Mouse (Mus musculus) forebrain, embryonic 13.5 days (tissue): ENCODE data around the gene Ttll12. TPM values are rescaled to one million over a fixed set of nuclear protein-coding genes. Genes with fewer than 3 reads are reported as not detected.

Experiments used
- ATAC-seq: fragments of 200-750 bp; cut with Nextera tagmentation; 2 replicates; pipeline ENCODE4 v1.8.0; 2017
- H3K27ac ChIP-seq: fragments of 300-500 bp; sonication (generic); 2 replicates; pipeline ENCODE4 v1.5.1; 2015; ENCODE audit warnings: inconsistent platforms, mild to moderate bottlenecking, moderate library complexity
- H3K27me3 ChIP-seq: fragments of 300-500 bp; sonication (generic); 2 replicates; pipeline ENCODE4 v1.6.1; 2015; ENCODE audit warnings: mild to moderate bottlenecking, inconsistent platforms
- H3K36me3 ChIP-seq: fragments of 300-500 bp; sonication (generic); 2 replicates; pipeline ENCODE4 v1.6.1; 2015; ENCODE audit warnings: mild to moderate bottlenecking, inconsistent platforms; ENCODE audit not compliant: poor library complexity, severe bottlenecking
- H3K4me1 ChIP-seq: fragments of 300-500 bp; sonication (generic); 2 replicates; pipeline ENCODE4 v1.6.1; 2015; ENCODE audit warnings: inconsistent platforms
- H3K4me2 ChIP-seq: fragments of 300-500 bp; sonication (generic); 2 replicates; pipeline ENCODE4 v1.6.1; 2015; ENCODE audit warnings: inconsistent platforms, mild to moderate bottlenecking, moderate library complexity
- H3K4me3 ChIP-seq: fragments of 300-500 bp; sonication (generic); 2 replicates; pipeline ENCODE4 v1.5.1; 2015; ENCODE audit warnings: mild to moderate bottlenecking, inconsistent platforms
- H3K9ac ChIP-seq: fragments of 300-500 bp; sonication (generic); 2 replicates; pipeline ENCODE4 v1.6.1; 2015; ENCODE audit warnings: mild to moderate bottlenecking, inconsistent platforms
- H3K9me3 ChIP-seq: fragments of 300-500 bp; sonication (generic); replicated peaks from 2 replicates; pipeline ENCODE4 v1.6.1; 2016; ENCODE audit warnings: inconsistent platforms
- WGBS: fragments of 180-500 bp; shearing (Covaris S2); methylation state at CpG from one replicate; pipeline ENCODE4 v1.1.7; 2015; 5-methylcytosine and 5-hydroxymethylcytosine counted together
- polyA plus RNA-seq: library from polyadenylated mRNA; unstranded; fragments of >200 nt; fragmentation: Nextera tagmentation; extraction: Ambion mirVana; gene quantifications from 2 replicates; pipeline ENCODE4 v1.2.1, GENCODE M21; 2015

Gene Ttll12
- polyA plus RNA-seq, 1 experiment from 2014 or later: 40.7 TPM

GRCm38 (mm10) chr15:83607115-83607802 is 12.3 kb upstream of the Ttll12 start:
- H3K36me3 ChIP-seq: peaks cover 11% of the 10 kb centered on the region; the same call in 1 of the 2 replicates
- no peak overlapping the region for H3K9ac ChIP-seq
- no peaks in the 10 kb centered on the region for H3K9me3 ChIP-seq
- ATAC-seq: no peak
- no peak overlapping the region; the same call in 1 of the 2 replicates for H3K27ac ChIP-seq
- H3K4me1 ChIP-seq: no peaks in the 10 kb centered on the region
- H3K4me3 ChIP-seq: no peak overlapping the region
- H3K4me2 ChIP-seq: no peak overlapping the region
- H3K27me3 ChIP-seq: no peaks in the 10 kb centered on the region
- 56% methylated on average over 15 of the region's 15 CpGs for WGBS

GRCm38 (mm10) chr15:83606700-83607099 is 11.7 kb upstream of the Ttll12 start:
- Histone ChIP-seq H3K4me3 (no peak overlapping the region), H3K27ac (no peak overlapping the region), H3K36me3 (peaks cover 6% of the 10 kb centered on the region; the same call in 1 of the 2 replicates), H3K4me1 (no peaks in the 10 kb centered on the region), H3K4me2 (no peak overlapping the region), H3K9ac (no peak overlapping the region), H3K9me3 (no peaks in the 10 kb centered on the region), H3K27me3 (no peaks in the 10 kb centered on the region)
- WGBS: 88% methylated on average over 8 of the region's 8 CpGs
- ATAC-seq: no peak

- Histone ChIP-seq H3K9ac (no peak overlapping the region), H3K4me3 (no peak overlapping the region), H3K4me2 (no peak overlapping the region), H3K4me1 (no peaks in the 10 kb centered on the region), H3K27ac (no peak overlapping the region), H3K9me3 (no peaks in the 10 kb centered on the region), H3K27me3 (no peaks in the 10 kb centered on the region), H3K36me3 (0 out of 2 replicates have a peak, but pooled peaks cover 4% of the 10 kb centered on the region)
- WGBS: 89% methylated on average over 11 of the region's 11 CpGs
- no peak; the same call in 1 of the 2 replicates for ATAC-seq
Observed at GRCm38 (mm10) chr15:83606216-83606615, 11.3 kb upstream of the Ttll12 start.

- Histone ChIP-seq H3K4me3 (no peak overlapping the region), H3K4me1 (no peaks in the 10 kb centered on the region), H3K9ac (no peak overlapping the region), H3K27ac (no peak overlapping the region), H3K27me3 (no peaks in the 10 kb centered on the region), H3K36me3 (0 out of 2 replicates have a peak, but pooled peaks cover 3% of the 10 kb centered on the region), H3K9me3 (no peaks in the 10 kb centered on the region), H3K4me2 (no peak overlapping the region)
- WGBS: 93% methylated on average over 7 of the region's 7 CpGs
- ATAC-seq: no peak
Observed at GRCm38 (mm10) chr15:83603426-83603825, 8.5 kb upstream of the Ttll12 start.

GRCm38 (mm10) chr15:83603046-83603396 is 8.1 kb upstream of the Ttll12 start:
- Histone ChIP-seq H3K27me3 (no peaks in the 10 kb centered on the region), H3K4me1 (no peaks in the 10 kb centered on the region)
- 92% methylated on average over 1 of the region's 1 CpGs for WGBS

GRCm38 (mm10) chr15:83602372-83603045 is 7.6 kb upstream of the Ttll12 start:
- ATAC-seq: no peak
- Histone ChIP-seq H3K27me3 (no peaks in the 10 kb centered on the region), H3K4me1 (no peaks in the 10 kb centered on the region), H3K4me3 (no peak overlapping the region), H3K9me3 (no peaks in the 10 kb centered on the region), H3K9ac (no peak overlapping the region), H3K36me3 (no peaks in the 10 kb centered on the region), H3K27ac (no peak overlapping the region), H3K4me2 (no peak overlapping the region)
- 85% methylated on average over 12 of the region's 13 CpGs for whole genome bisulfite sequencing

More at GRCm38 (mm10) chr15:83603046-83603396, 8.1 kb upstream of the Ttll12 start:
- ATAC-seq: no peak
- no peak overlapping the region for H3K9ac ChIP-seq
- H3K4me2 ChIP-seq: no peak overlapping the region
- no peaks in the 10 kb centered on the region for H3K36me3 ChIP-seq
- no peaks in the 10 kb centered on the region for H3K9me3 ChIP-seq
- no peak overlapping the region for H3K4me3 ChIP-seq
- no peak overlapping the region for H3K27ac ChIP-seq

GRCm38 (mm10) chr15:83601185-83601584 is 6.2 kb upstream of the Ttll12 start:
- Histone ChIP-seq H3K27ac (no peak overlapping the region), H3K27me3 (no peaks in the 10 kb centered on the region), H3K4me1 (no peaks in the 10 kb centered on the region), H3K4me2 (no peak overlapping the region), H3K9me3 (no peaks in the 10 kb centered on the region), H3K9ac (no peak overlapping the region), H3K36me3 (no peaks in the 10 kb centered on the region), H3K4me3 (no peak overlapping the region)
- 79% methylated on average over 4 of the region's 4 CpGs for WGBS
- no peak for ATAC-seq

GRCm38 (mm10) chr15:83596833-83597232 is 1.9 kb upstream of the Ttll12 start:
- 91% methylated on average over 4 of the region's 4 CpGs for WGBS
- no peaks in the 10 kb centered on the region for H3K9me3 ChIP-seq
- no peaks in the 10 kb centered on the region for H3K27me3 ChIP-seq
- no peak for ATAC-seq
- no peak overlapping the region for H3K4me2 ChIP-seq
- peaks cover 24% of the 10 kb centered on the region for H3K4me1 ChIP-seq
- no peak overlapping the region for H3K27ac ChIP-seq
- H3K36me3 ChIP-seq: no peaks in the 10 kb centered on the region
- no peak overlapping the region for H3K4me3 ChIP-seq
- H3K9ac ChIP-seq: no peak overlapping the region

- H3K36me3 ChIP-seq: peaks cover 9% of the 10 kb centered on the region
- peak overlapping the region; percentile 84 for H3K4me2 ChIP-seq
- no peak overlapping the region for H3K27ac ChIP-seq
- H3K9me3 ChIP-seq: no peaks in the 10 kb centered on the region
- peak overlapping the region; percentile 81 for H3K4me3 ChIP-seq
- peaks cover 24% of the 10 kb centered on the region for H3K4me1 ChIP-seq
- peak; percentile 26; the same call in 1 of the 2 replicates for ATAC-seq
- 38% methylated on average over 7 of the region's 7 CpGs for WGBS
- no peaks in the 10 kb centered on the region for H3K27me3 ChIP-seq
- peak overlapping the region; percentile 84 for H3K9ac ChIP-seq
Observed at GRCm38 (mm10) chr15:83595364-83595711, 381 bp upstream of the Ttll12 start.

- Histone ChIP-seq H3K27ac (no peak overlapping the region), H3K9ac (peak overlapping the region; percentile 84)
Observed at GRCm38 (mm10) chr15:83593702-83594512, 1.1 kb downstream of the Ttll12 start.

GRCm38 (mm10) chr15:83593189-83593585 is 1.8 kb downstream of the Ttll12 start:
- Histone ChIP-seq H3K9ac (peak overlapping the region; percentile 84), H3K9me3 (no peaks in the 10 kb centered on the region), H3K27ac (no peak overlapping the region), H3K36me3 (peaks cover 22% of the 10 kb centered on the region), H3K4me2 (peak overlapping the region; percentile 84), H3K4me3 (peak overlapping the region; percentile 81), H3K4me1 (peaks cover 24% of the 10 kb centered on the region), H3K27me3 (no peaks in the 10 kb centered on the region)
- no peak for ATAC-seq

More at GRCm38 (mm10) chr15:83593702-83594512, 1.1 kb downstream of the Ttll12 start:
- Histone ChIP-seq H3K4me3 (peak overlapping the region; percentile 81), H3K9me3 (no peaks in the 10 kb centered on the region), H3K4me1 (peaks cover 24% of the 10 kb centered on the region), H3K27me3 (no peaks in the 10 kb centered on the region), H3K36me3 (peaks cover 17% of the 10 kb centered on the region), H3K4me2 (peak overlapping the region; percentile 84)
- WGBS: 10% methylated on average over 19 of the region's 19 CpGs
- peak; percentile 36; the same call in 1 of the 2 replicates for ATAC-seq
